Mouse (Mus musculus): ENCODE measurements at regions not wholly inside any gene's neighbourhood (a gene's known extent, or its start where the extent isn't known, plus 50 kb on each side); places are given as distances from the start of the nearest gene placed in this dataset.

- no peak for TF ChIP-seq CTCF (IDR thresholded peaks at IDR 0.05; ENCODE audit: low read depth)
- no peak for TF ChIP-seq EP300 (IDR thresholded peaks at IDR 0.05; ENCODE audit: low read depth)
Observed at GRCm38 (mm10) chr1:77029091-77029490, 485.8 kb downstream of the Epha4 start.

Data from heart, postnatal 0 days (tissue).